Mouse (Mus musculus) liver, postnatal 0 days (tissue): ENCODE results near the gene Ptges3. TPM values are rescaled to one million over a fixed set of nuclear protein-coding genes. Genes with fewer than 3 reads are reported as not detected.

Experiments
- ATAC-seq: fragments of 200-750 bp; cut with Nextera tagmentation; 2 replicates; pipeline ENCODE4 v1.8.0; 2017; ENCODE audit warnings: mild to moderate bottlenecking, moderate library complexity
- DNase-seq: peaks from one replicate; pipeline ENCODE4 v3.0.0-alpha.2; 2016
- H3K27ac ChIP-seq: fragments of 300-500 bp; sonication (generic); 2 replicates; pipeline ENCODE4 v1.5.1; 2014; ENCODE audit warnings: antibody characterized with exemption, moderate library complexity, mild to moderate bottlenecking, low read depth
- H3K27me3 ChIP-seq: fragments of 300-500 bp; sonication (generic); 2 replicates; pipeline ENCODE4 v1.6.1; 2014; ENCODE audit warnings: low read length, control low read depth, mixed read lengths; ENCODE audit not compliant: insufficient read depth
- H3K36me3 ChIP-seq: fragments of 300-500 bp; sonication (generic); replicated peaks from 2 replicates; pipeline ENCODE4 v1.6.1; 2014; ENCODE audit warnings: mild to moderate bottlenecking, control low read depth, low read length, moderate library complexity, mixed read lengths; ENCODE audit not compliant: insufficient read depth
- H3K4me1 ChIP-seq: fragments of 300-500 bp; sonication (generic); 2 replicates; pipeline ENCODE4 v1.6.1; 2014; ENCODE audit warnings: antibody characterized with exemption, mild to moderate bottlenecking, control low read depth; ENCODE audit not compliant: insufficient read depth
- H3K4me2 ChIP-seq: fragments of 300-500 bp; sonication (generic); 2 replicates; pipeline ENCODE4 v1.6.1; 2014; ENCODE audit warnings: low read depth, mild to moderate bottlenecking, low read length, moderate library complexity, mixed read lengths
- H3K4me3 ChIP-seq: fragments of 300-500 bp; sonication (generic); 2 replicates; pipeline ENCODE4 v1.5.1; 2014; ENCODE audit warnings: low read depth, low read length
- H3K9ac ChIP-seq: fragments of 300-500 bp; sonication (generic); replicated peaks from 2 replicates; pipeline ENCODE4 v1.6.1; 2014; ENCODE audit warnings: mild to moderate bottlenecking, moderate library complexity
- H3K9me3 ChIP-seq: fragments of 300-500 bp; sonication (generic); 2 replicates; pipeline ENCODE4 v1.6.1; 2016; ENCODE audit warnings: mild to moderate bottlenecking, control low read depth, low read length, mixed read lengths
- CTCF ChIP-seq: sonication (generic); IDR thresholded peaks from 2 replicates; pipeline ENCODE4 v1.5.1; 2016; ENCODE audit warnings: antibody characterized with exemption, low read depth
- EP300 ChIP-seq: IDR thresholded peaks from 2 replicates; pipeline ENCODE4 v1.6.1; 2016; ENCODE audit warnings: antibody characterized with exemption, low read depth, mild to moderate bottlenecking
- WGBS: fragments of 180-500 bp; shearing (Covaris S2); extraction: QIAGEN DNeasy Blood & Tissue Kit; methylation state at CpG from one replicate; pipeline ENCODE4 v1.1.7; 2014; ENCODE audit not compliant: insufficient replicate concordance; 5-methylcytosine and 5-hydroxymethylcytosine counted together
- polyA plus RNA-seq: library from polyadenylated mRNA; unstranded; fragments of >200 nt; fragmentation: Nextera tagmentation; extraction: Ambion mirVana; gene quantifications from 2 replicates; pipeline ENCODE4 v1.2.1, GENCODE M21; 2015

The Ptges3 gene
- polyA plus RNA-seq, 1 experiment from 2014 or later, result 193 TPM

DNA sequence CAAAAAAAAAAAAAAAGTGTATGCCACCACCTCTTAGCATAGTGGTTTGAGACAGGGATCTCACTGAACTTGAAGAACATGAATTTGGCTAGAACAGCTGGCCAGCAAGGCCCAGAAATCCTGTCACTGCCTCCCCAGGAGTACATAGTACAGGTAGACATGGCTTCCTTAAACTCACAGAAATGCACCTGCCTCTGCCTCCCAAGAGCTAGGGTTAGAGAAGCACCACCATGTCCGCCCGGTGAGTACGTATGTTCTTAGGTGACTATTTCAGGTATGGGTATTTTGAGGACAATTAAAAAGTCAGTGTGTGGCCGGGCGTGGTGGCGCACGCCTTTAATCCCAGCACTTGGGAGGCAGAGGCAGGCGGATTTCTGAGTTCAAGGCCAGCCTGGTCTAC, 5.8 kb upstream of the Ptges3 start:
- H3K4me3 ChIP-seq, result no peak overlapping the region
- H3K9ac ChIP-seq, result no peak overlapping the region
- no peak overlapping the region for H3K4me2 ChIP-seq
- TF ChIP-seq CTCF (no peak), EP300 (no peak)
- 88% methylated on average over 8 of the region's 8 CpGs for WGBS
- H3K27me3 ChIP-seq, result no peaks in the 10 kb centered on the region
- ATAC-seq (no peak), DNase-seq (no peak)
- no peak overlapping the region for H3K27ac ChIP-seq
- peaks cover 4% of the 10 kb centered on the region for H3K4me1 ChIP-seq
- H3K36me3 ChIP-seq, result peaks cover 21% of the 10 kb centered on the region
- no peaks in the 10 kb centered on the region for H3K9me3 ChIP-seq

DNA sequence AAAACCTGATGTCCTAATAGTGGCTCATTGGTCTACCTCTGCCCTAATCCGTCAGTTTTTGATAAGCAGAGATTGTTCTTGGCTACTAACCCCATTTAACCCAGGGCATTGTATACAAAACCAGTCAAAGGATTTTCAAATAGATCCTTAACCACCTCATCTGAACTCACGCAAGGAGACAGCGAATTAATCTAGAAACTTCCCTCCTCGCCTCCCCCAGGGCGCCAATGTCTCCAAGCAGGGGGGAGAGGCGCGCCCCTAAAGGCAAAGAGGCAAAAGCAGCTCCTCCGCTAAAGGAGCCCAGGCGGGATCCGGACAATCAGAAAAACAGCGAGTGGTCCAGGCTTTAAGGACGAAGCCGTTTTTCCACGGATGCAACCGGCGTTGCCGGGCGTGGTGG, 570 bp upstream of the Ptges3 start:
- Histone ChIP-seq H3K9ac (peak overlapping the region; percentile 83), H3K27ac (peak overlapping the region; percentile 92), H3K4me2 (peak overlapping the region; percentile 99), H3K27me3 (no peaks in the 10 kb centered on the region), H3K9me3 (no peaks in the 10 kb centered on the region), H3K4me3 (peak overlapping the region; percentile 69), H3K4me1 (peaks cover 34% of the 10 kb centered on the region), H3K36me3 (0 out of 2 replicates have a peak, but pooled peaks cover 4% of the 10 kb centered on the region)
- DNase-seq, result no peak
- WGBS, result under 1% methylated on average over 18 of the region's 18 CpGs
- no peak for ATAC-seq
- no peak for TF ChIP-seq EP300
- TF ChIP-seq CTCF, result no peak

DNA sequence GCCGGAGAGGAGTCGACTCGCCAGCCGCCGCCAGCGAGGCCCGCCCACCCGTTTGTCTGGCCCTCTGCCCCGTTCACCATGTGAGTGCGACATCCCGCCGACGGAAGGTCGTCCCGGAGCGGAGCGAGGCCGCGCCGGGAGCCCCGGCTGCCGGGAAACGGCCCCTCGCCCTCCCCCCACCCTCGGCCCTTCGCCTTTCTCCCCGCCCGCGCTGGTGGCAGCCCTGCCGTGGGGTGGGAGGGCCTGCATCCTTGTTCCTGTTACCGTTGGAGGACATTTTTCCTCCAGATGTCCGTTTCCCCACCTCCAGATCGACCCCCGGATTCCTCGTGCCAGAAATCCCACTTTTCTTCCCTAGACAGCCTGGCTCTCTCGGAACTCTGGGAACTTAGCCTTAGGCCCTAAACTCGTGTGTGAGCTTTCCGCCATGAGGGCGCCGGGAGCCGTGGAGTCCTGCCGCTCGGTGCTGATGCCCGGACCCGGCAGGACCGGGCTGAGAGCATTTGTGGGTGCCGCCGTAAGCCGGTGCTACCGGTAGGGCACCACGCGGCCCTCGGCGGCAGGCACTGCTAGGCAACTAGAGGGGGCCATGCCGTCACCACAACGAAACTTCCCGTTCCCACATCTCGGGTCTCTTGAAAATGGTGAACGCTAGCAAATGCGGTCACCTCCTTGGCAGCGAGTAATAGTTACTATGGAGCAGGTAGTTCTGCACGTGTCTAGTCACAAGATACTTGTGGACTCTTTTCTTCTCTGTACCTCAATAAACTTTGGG, 640 bp downstream of the Ptges3 start:
- DNase-seq (peak; percentile 77), ATAC-seq (peak; percentile 45)
- peak overlapping the region; percentile 99 for H3K4me2 ChIP-seq
- WGBS, result 1% methylated on average over 46 of the region's 62 CpGs
- H3K4me3 ChIP-seq, result peak overlapping the region; percentile 69
- H3K9ac ChIP-seq, result peak overlapping the region; percentile 83
- no peaks in the 10 kb centered on the region for H3K9me3 ChIP-seq
- H3K36me3 ChIP-seq, result peaks cover 10% of the 10 kb centered on the region
- H3K27me3 ChIP-seq, result no peaks in the 10 kb centered on the region
- H3K27ac ChIP-seq, result peak overlapping the region; percentile 92
- TF ChIP-seq EP300 (no peak), CTCF (peak; percentile 34; the same call in 1 of the 2 replicates)
- peaks cover 41% of the 10 kb centered on the region for H3K4me1 ChIP-seq

DNA sequence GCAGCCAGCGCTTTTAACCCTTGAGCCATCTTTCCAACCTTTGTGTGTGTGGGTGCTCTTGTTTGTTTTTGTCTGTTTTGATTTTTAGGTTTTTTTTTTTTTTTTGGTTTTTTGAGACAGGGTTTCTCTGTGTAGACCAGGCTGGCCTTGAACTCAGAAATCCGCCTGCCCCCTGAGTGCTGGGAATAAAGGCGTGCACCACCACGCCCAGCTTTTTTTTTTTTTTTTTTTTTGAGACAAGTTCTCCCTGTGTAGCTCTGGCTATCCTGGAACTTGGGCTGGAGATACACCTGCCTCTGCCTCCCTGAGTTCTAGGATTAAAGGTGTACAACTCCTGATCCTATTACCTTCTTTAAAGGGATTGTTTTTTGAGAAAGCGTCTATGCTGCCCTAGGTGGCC, 2.4 kb downstream of the Ptges3 start:
- Histone ChIP-seq H3K27me3 (no peaks in the 10 kb centered on the region), H3K4me2 (peak overlapping the region; percentile 99), H3K27ac (0 out of 2 replicates have a peak overlapping the region, but pooled peaks have one; percentile 2), H3K9ac (peak overlapping the region; percentile 83; the same call in 1 of the 2 replicates), H3K4me3 (peak overlapping the region; percentile 69), H3K9me3 (no peaks in the 10 kb centered on the region), H3K36me3 (peaks cover 10% of the 10 kb centered on the region), H3K4me1 (peaks cover 47% of the 10 kb centered on the region)
- no peak for DNase-seq
- TF ChIP-seq CTCF (no peak), EP300 (no peak)
- ATAC-seq, result no peak
- 55% methylated on average over 5 of the region's 5 CpGs for WGBS

DNA sequence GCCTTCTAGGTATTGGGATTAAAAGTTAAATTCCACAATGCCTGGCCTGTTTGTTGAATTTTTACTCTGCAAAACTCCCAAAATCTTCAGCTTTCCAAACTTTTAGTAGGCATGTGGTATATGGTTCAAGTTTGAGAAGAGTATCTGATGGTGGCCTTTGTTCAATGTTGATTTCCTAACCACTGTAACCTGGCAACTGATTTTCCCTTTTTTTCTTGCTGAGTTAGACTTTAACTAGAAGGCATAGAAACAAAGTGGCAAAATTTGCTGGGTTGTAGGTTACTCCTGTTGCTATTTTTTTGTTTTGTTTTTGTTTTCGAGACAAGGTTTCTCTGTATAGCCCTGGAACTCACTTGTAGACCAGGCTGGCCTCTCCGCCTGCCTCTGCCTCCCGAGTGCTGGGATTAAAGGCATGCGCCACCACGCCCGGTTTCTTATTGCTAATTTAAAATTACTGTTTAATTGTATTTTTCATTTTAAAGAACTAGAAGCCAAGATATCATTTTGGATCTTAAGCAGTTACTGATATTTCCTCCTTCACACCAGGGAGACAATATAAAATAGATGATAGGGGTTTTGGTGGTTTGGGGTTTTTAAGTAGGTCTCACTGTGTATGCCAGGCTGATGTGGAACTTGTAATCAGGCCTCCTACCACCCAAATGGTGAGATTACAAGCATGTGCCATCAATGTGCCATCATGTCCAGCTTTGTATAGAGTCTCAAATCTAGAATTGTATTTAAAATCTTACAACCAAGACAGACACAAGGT, 3.7 kb downstream of the Ptges3 start:
- Histone ChIP-seq H3K4me1 (peaks cover 47% of the 10 kb centered on the region), H3K9ac (no peak overlapping the region), H3K4me3 (no peak overlapping the region), H3K9me3 (no peaks in the 10 kb centered on the region), H3K36me3 (peaks cover 12% of the 10 kb centered on the region), H3K27ac (peak overlapping the region; percentile 30; the same call in 1 of the 2 replicates), H3K4me2 (peak overlapping the region; percentile 37), H3K27me3 (no peaks in the 10 kb centered on the region)
- WGBS, result 75% methylated on average over 6 of the region's 6 CpGs
- DNase-seq (no peak), ATAC-seq (no peak)
- TF ChIP-seq CTCF (no peak), EP300 (no peak)

DNA sequence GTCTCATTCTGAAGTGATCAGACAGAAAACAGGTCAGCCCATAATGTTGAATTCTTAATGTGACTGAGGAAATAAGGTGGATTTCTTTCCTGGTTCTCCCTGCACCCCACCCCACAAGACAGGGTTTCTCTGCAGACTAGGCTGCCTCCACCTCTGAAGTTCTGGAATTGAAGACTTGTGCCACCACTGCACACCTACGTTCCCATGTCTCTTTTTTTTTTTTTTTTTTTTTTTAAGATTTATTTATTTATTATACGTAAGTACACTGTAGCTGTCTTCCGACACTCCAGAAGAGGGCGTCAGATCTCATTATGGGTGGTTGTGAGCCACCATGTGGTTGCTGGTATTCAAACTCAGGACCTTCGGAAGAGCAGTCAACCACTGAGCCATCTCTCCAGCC, 7.3 kb downstream of the Ptges3 start:
- Histone ChIP-seq H3K4me2 (no peak overlapping the region), H3K4me1 (peaks cover 31% of the 10 kb centered on the region), H3K4me3 (no peak overlapping the region), H3K9me3 (peaks cover 3% of the 10 kb centered on the region), H3K36me3 (peaks cover 30% of the 10 kb centered on the region), H3K9ac (no peak overlapping the region), H3K27ac (0 out of 2 replicates have a peak overlapping the region, but pooled peaks have one; percentile 29), H3K27me3 (no peaks in the 10 kb centered on the region)
- DNase-seq (no peak), ATAC-seq (no peak)
- TF ChIP-seq EP300 (no peak), CTCF (0 out of 2 replicates have a peak, but pooled peaks have one; percentile 12)
- WGBS, result 71% methylated on average over 5 of the region's 5 CpGs
